Mouse (Mus musculus) telencephalon, adult 2 months (tissue): Measurements from ENCODE around the gene Medag.

Experiments
- DNase-seq: peaks from one replicate; pipeline ENCODE4 v3.0.0-alpha.2; 2011; ENCODE audit warnings: low read depth, low spot score

Medag gene

GRCm38 (mm10) chr5:149428810-149429255, 17.3 kb downstream of the Medag start:
- DNase-seq: no peak

GRCm38 (mm10) chr5:149429541-149429940, 18.0 kb downstream of the Medag start:
- DNase-seq: no peak

GRCm38 (mm10) chr5:149430943-149431342, 19.4 kb downstream of the Medag start:
- no peak for DNase-seq

GRCm38 (mm10) chr5:149433618-149434017, 22.1 kb downstream of the Medag start:
- no peak for DNase-seq

GRCm38 (mm10) chr5:149434141-149434690, 22.7 kb downstream of the Medag start:
- DNase-seq: no peak

- no peak for DNase-seq
Observed at GRCm38 (mm10) chr5:149436541-149436940, 25.0 kb downstream of the Medag start.

GRCm38 (mm10) chr5:149437150-149437549, 25.6 kb downstream of the Medag start:
- DNase-seq: no peak

- peak; percentile 38 for DNase-seq
Observed at GRCm38 (mm10) chr5:149439531-149440179, 28.1 kb downstream of the Medag start, which contains the start of gene Tex26. TSS of gene Tex26 (plus strand) at chr5:149439660.

- peak; percentile 62 for DNase-seq
Observed at GRCm38 (mm10) chr5:149440180-149440573, 28.6 kb downstream of the Medag start.

GRCm38 (mm10) chr5:149441646-149442276, 30.2 kb downstream of the Medag start:
- no peak for DNase-seq

- no peak for DNase-seq
Observed at GRCm38 (mm10) chr5:149442277-149442660, 30.7 kb downstream of the Medag start.

- DNase-seq: no peak
Observed at GRCm38 (mm10) chr5:149444451-149444850, 32.9 kb downstream of the Medag start.

GRCm38 (mm10) chr5:149446495-149446894, 34.9 kb downstream of the Medag start:
- no peak for DNase-seq

- no peak for DNase-seq
Observed at GRCm38 (mm10) chr5:149447733-149448132, 36.2 kb downstream of the Medag start.

- DNase-seq: no peak
Observed at GRCm38 (mm10) chr5:149449406-149449805, 37.9 kb downstream of the Medag start.

GRCm38 (mm10) chr5:149451209-149451681, 39.7 kb downstream of the Medag start:
- peak; percentile 81 for DNase-seq

GRCm38 (mm10) chr5:149454281-149454680, 42.7 kb downstream of the Medag start:
- DNase-seq: no peak

- no peak for DNase-seq
Observed at GRCm38 (mm10) chr5:149456544-149456943, 45.0 kb downstream of the Medag start.

- DNase-seq: no peak
Observed at GRCm38 (mm10) chr5:149462071-149462470, 50.5 kb downstream of the Medag start.

GRCm38 (mm10) chr5:149465305-149465704, 53.8 kb downstream of the Medag start:
- DNase-seq: no peak

- DNase-seq: no peak
Observed at GRCm38 (mm10) chr5:149474142-149474541, 62.6 kb downstream of the Medag start.

GRCm38 (mm10) chr5:149474701-149475468, 63.3 kb downstream of the Medag start:
- no peak for DNase-seq
